Mouse (Mus musculus): ENCODE measurements at regions not wholly inside any gene's neighbourhood (a gene's known extent, or its start where the extent isn't known, plus 50 kb on each side); places are given as distances from the start of the nearest gene placed in this dataset.
A peak's percentile ranks its signal among the peaks of the same experiment; 100 is the strongest.

DNA sequence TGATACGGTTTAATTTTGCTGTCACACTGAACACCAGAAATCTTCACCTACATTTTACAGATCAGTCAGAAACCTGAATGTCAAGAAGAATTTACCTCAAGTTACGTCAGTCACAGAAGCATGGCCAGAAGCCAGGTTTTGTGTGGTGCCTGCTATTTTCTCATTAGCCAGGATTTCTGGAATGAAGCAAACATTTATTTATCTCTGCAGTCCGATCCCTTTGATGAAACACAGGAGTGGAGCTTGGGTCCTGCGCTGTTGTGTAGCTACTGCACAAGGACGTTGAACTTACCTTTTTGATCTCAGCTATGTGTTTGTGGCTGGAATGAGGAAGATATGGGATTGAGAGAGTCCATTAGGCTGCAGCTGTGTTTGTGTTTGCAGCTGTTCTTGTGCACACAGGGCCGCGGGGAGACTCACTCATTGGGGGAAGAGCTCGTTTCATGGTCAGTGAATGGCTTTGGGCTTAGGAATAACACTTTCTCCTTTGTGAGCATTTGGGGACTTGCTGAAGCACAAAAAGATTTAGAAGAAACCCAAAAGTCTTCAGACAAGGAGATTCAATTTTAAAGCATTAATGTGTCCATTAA lies 318.2 kb downstream of the Gpat3 start:
- no peaks in the 10 kb centered on the region for H3K4me1 ChIP-seq (replicated peaks; ENCODE audit: control insufficient read depth, insufficient read depth, low read length)
- no peaks in the 10 kb centered on the region for H3K27me3 ChIP-seq (ENCODE audit: control insufficient read depth, insufficient read depth, low read length)
- H3K4me2 ChIP-seq (replicated peaks; ENCODE audit: low read depth, low read length), result no peak overlapping the region
- H3K27ac ChIP-seq (ENCODE audit: low read depth, low read length), result no peak overlapping the region
- ATAC-seq (ENCODE audit: low FRiP score) (no peak), DNase-seq (ENCODE audit: low spot score) (no peak)
- H3K36me3 ChIP-seq (ENCODE audit: control insufficient read depth, insufficient read depth, low read length), result no peaks in the 10 kb centered on the region
- no peaks in the 10 kb centered on the region for H3K9me3 ChIP-seq (ENCODE audit: control insufficient read depth, low read length)
- no peak overlapping the region for H3K4me3 ChIP-seq (ENCODE audit: low read depth, low read length)
- H3K9ac ChIP-seq (ENCODE audit: low read depth, low read length), result no peak overlapping the region
- 70% methylated on average over 8 of the region's 8 CpGs for WGBS

DNA sequence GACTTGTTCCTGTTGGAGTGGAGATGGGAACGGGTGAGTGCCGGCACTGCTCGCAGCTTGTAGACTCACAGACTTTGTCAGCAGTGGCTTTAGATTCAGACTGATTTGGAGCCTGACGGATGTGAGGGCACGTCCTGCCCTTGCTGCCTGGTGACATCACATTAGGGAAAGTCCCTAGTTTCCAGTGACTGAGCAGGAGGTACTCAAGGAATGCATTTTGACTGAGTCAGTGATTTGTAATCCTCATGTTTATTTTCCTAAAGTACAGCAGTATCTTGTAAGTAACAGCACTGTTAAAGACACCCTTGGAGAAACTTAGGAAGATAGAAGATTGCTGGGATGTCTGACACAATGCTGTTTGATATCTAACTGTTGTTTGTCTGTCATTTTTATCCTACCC lies 317.6 kb downstream of the Gpat3 start:
- DNase-seq (ENCODE audit: low spot score) (no peak), ATAC-seq (ENCODE audit: low FRiP score) (no peak)
- Histone ChIP-seq H3K9ac (ENCODE audit: low read depth, low read length) (no peak overlapping the region), H3K36me3 (ENCODE audit: control insufficient read depth, insufficient read depth, low read length) (no peaks in the 10 kb centered on the region), H3K4me1 (replicated peaks; ENCODE audit: control insufficient read depth, insufficient read depth, low read length) (no peaks in the 10 kb centered on the region), H3K4me3 (ENCODE audit: low read depth, low read length) (no peak overlapping the region), H3K27me3 (ENCODE audit: control insufficient read depth, insufficient read depth, low read length) (no peaks in the 10 kb centered on the region), H3K4me2 (replicated peaks; ENCODE audit: low read depth, low read length) (no peak overlapping the region), H3K9me3 (ENCODE audit: control insufficient read depth, low read length) (no peaks in the 10 kb centered on the region), H3K27ac (ENCODE audit: low read depth, low read length) (no peak overlapping the region)
- 41% methylated on average over 5 of the region's 5 CpGs for WGBS

DNA sequence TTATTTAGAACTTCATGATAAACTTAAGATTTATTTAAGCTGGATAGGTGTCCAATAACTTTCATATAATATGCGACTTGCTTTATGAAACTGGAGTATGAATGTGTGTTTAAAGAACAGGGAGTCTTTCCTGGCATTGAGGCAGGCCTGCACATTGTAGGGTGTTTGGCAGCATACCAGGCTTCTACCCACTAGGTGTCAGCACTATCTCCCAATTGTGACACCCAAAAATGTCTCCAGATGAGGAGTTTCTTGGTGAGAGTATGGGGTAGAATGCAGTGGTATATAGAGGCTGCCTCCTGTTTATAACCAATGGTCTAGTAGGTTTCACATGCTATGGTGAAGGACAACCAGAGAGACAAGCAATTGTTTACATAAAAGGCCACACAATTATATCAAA lies 311.9 kb downstream of the Gpat3 start:
- 65% methylated on average over 1 of the region's 1 CpGs for WGBS
- ATAC-seq (ENCODE audit: low FRiP score), result no peak
- no peaks in the 10 kb centered on the region for H3K9me3 ChIP-seq (ENCODE audit: control insufficient read depth, low read length)
- H3K4me2 ChIP-seq (replicated peaks; ENCODE audit: low read depth, low read length), result no peak overlapping the region
- H3K4me1 ChIP-seq (replicated peaks; ENCODE audit: control insufficient read depth, insufficient read depth, low read length), result no peaks in the 10 kb centered on the region
- H3K9ac ChIP-seq (ENCODE audit: low read depth, low read length), result no peak overlapping the region
- no peak for DNase-seq (ENCODE audit: low spot score)
- H3K27ac ChIP-seq (ENCODE audit: low read depth, low read length), result no peak overlapping the region
- H3K4me3 ChIP-seq (ENCODE audit: low read depth, low read length), result no peak overlapping the region
- no peaks in the 10 kb centered on the region for H3K27me3 ChIP-seq (ENCODE audit: control insufficient read depth, insufficient read depth, low read length)
- no peaks in the 10 kb centered on the region for H3K36me3 ChIP-seq (ENCODE audit: control insufficient read depth, insufficient read depth, low read length)

DNA sequence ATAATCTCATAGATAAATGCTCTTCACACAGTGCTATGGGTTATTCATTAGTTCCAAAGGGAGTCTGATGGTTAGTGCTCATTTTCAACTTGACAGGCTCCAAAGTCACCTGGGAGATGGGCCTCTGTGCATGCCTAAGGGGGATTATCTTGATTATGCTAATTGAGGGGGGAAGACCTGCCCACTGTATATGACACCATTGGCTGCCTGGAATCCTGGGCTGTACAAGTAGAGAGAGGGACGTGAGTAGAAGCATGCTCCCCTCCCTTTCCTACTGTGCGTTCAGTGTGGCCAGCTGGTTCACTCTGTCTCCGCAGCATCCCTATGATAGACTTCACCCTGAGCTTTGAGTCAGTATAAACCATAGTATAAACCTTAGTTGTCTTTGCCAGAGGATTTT lies 300.8 kb downstream of the Gpat3 start:
- 79% methylated on average over 3 of the region's 3 CpGs for WGBS
- H3K4me3 ChIP-seq (ENCODE audit: low read depth, low read length), result no peak overlapping the region
- H3K9ac ChIP-seq (ENCODE audit: low read depth, low read length), result no peak overlapping the region
- DNase-seq (ENCODE audit: low spot score) (no peak), ATAC-seq (ENCODE audit: low FRiP score) (no peak)
- H3K4me2 ChIP-seq (replicated peaks; ENCODE audit: low read depth, low read length), result no peak overlapping the region
- no peaks in the 10 kb centered on the region for H3K4me1 ChIP-seq (replicated peaks; ENCODE audit: control insufficient read depth, insufficient read depth, low read length)
- no peaks in the 10 kb centered on the region for H3K27me3 ChIP-seq (ENCODE audit: control insufficient read depth, insufficient read depth, low read length)
- H3K9me3 ChIP-seq (ENCODE audit: control insufficient read depth, low read length), result no peaks in the 10 kb centered on the region
- H3K27ac ChIP-seq (ENCODE audit: low read depth, low read length), result no peak overlapping the region
- H3K36me3 ChIP-seq (ENCODE audit: control insufficient read depth, insufficient read depth, low read length), result no peaks in the 10 kb centered on the region

DNA sequence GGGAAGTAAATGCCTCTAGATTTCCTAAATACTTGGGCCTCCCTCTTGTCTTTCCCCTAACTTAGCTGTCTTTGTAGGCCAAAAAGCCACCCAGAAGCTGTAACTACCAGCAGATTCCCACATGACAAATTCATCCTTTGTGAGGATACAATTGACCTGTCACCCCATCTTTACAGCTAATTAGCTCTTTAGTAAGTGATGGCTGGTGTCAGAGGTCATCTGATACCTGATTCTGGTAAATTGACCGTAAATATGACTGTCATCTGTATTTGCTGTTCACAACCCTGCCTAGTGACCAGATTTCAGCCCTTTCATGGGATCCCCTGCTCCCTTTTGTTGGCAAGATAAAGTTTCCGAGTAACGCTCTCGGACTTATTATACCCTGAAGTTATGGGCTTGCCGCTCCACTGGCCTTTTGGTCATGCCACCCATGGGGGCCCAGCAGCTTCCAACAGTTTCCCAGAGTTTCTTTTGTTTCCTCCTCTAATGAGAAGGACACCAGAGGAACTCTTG lies 279.5 kb downstream of the Gpat3 start:
- Histone ChIP-seq H3K27ac (ENCODE audit: low read depth, low read length) (no peak overlapping the region), H3K4me3 (ENCODE audit: low read depth, low read length) (no peak overlapping the region), H3K9me3 (ENCODE audit: control insufficient read depth, low read length) (no peaks in the 10 kb centered on the region), H3K4me2 (replicated peaks; ENCODE audit: low read depth, low read length) (no peak overlapping the region), H3K27me3 (ENCODE audit: control insufficient read depth, insufficient read depth, low read length) (peaks cover 56% of the 10 kb centered on the region), H3K36me3 (ENCODE audit: control insufficient read depth, insufficient read depth, low read length) (no peaks in the 10 kb centered on the region), H3K9ac (ENCODE audit: low read depth, low read length) (no peak overlapping the region), H3K4me1 (replicated peaks; ENCODE audit: control insufficient read depth, insufficient read depth, low read length) (no peaks in the 10 kb centered on the region)
- ATAC-seq (ENCODE audit: low FRiP score) (peak; percentile 38; the same call in 1 of the 2 replicates), DNase-seq (ENCODE audit: low spot score) (peak; percentile 49)
- 25% methylated on average over 5 of the region's 5 CpGs for WGBS

DNA sequence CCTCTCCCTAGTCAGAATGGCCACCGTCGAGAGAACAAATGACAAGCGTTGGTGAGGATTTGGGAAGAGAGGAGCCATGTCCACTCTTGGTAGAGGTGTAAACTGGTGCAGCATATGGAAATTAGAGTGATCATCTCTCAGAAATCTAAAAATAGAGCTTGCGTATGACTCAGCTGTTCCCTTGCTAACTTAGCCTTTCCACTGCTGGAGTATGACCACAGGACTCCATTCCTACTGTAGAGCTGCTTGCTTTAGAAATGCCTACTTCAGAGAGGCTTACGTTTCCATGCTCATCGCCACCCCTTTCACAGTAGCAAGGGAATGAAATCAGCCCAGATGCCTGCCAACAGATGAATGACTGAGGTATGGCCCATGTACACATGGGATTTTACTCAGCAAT lies 277.4 kb downstream of the Gpat3 start:
- DNase-seq (ENCODE audit: low spot score) (no peak), ATAC-seq (ENCODE audit: low FRiP score) (no peak)
- no peak overlapping the region for H3K27ac ChIP-seq (ENCODE audit: low read depth, low read length)
- no peak overlapping the region for H3K4me3 ChIP-seq (ENCODE audit: low read depth, low read length)
- no peaks in the 10 kb centered on the region for H3K36me3 ChIP-seq (ENCODE audit: control insufficient read depth, insufficient read depth, low read length)
- H3K9me3 ChIP-seq (ENCODE audit: control insufficient read depth, low read length), result no peaks in the 10 kb centered on the region
- no peak overlapping the region for H3K9ac ChIP-seq (ENCODE audit: low read depth, low read length)
- no peaks in the 10 kb centered on the region for H3K4me1 ChIP-seq (replicated peaks; ENCODE audit: control insufficient read depth, insufficient read depth, low read length)
- no peak overlapping the region for H3K4me2 ChIP-seq (replicated peaks; ENCODE audit: low read depth, low read length)
- H3K27me3 ChIP-seq (ENCODE audit: control insufficient read depth, insufficient read depth, low read length), result peaks cover 49% of the 10 kb centered on the region
- WGBS, result 91% methylated on average over 6 of the region's 6 CpGs

DNA sequence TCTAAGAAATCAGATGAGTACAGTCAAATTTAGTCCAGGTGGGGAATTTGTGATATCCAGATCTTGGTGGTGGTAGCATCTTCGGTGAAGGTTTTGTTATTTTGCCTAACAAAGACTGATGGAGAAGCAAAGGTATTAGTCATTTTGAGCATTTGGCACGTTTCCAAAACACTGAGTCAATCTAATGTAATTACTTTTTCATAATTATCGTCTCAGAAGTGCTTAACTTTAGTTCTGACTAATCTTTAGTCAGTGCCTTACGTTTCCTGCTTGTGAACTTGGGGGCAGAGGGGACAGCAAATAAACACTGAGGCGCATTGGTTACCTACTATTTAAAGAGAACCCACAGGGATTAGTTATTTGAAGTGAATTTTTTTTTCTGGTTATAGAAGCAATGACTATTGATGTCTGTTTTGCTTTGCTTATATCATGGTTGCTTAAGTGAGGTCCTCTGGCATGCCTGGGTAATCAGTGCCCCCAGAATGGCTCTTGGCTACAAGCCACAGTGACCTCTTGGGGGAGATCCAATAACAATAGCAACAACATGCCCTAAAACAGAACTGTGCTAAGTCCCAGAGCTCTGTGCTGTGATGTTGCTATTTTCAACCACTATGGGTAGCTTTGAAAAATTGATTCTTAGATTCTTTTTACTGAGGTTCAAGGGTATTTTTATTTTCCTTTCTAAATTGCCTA lies 275.1 kb downstream of the Gpat3 start:
- no peaks in the 10 kb centered on the region for H3K4me1 ChIP-seq (replicated peaks; ENCODE audit: control insufficient read depth, insufficient read depth, low read length)
- H3K27me3 ChIP-seq (ENCODE audit: control insufficient read depth, insufficient read depth, low read length), result peaks cover 39% of the 10 kb centered on the region

DNA sequence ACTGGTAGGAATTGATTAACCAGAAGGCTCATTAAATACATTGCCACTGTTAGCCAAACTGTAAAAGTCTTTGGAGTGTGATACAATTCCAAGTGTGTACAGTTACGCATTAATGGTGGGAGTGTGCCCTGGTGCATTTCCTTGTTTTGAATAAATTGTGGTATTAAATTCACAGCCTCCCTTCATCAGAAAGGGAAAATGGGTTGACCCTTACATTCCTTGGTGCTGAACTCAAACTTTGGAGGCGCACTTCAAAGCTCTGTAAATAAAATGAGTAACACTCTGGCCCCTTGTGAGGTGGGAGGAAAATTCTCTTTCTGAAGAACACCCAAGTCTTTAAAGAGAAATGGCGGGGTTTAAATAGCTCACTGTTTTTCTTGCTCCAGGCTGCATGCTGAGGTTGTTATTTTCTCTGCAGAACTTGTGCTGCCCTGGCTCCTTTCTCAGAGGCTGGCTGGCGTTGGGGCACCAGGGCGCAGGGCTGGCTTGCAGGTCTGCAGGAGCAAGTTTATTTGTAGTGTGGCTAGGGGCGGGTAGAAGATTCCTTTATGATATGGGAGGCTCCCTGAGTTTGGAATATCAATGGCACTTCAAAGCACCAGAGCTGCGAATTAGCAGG lies 266.7 kb downstream of the Gpat3 start:
- no peaks in the 10 kb centered on the region for H3K4me1 ChIP-seq (replicated peaks; ENCODE audit: control insufficient read depth, insufficient read depth, low read length)
- WGBS, result 47% methylated on average over 7 of the region's 7 CpGs
- ATAC-seq (ENCODE audit: low FRiP score) (no peak), DNase-seq (ENCODE audit: low spot score) (no peak)
- peaks cover 7% of the 10 kb centered on the region; the same call in 1 of the 2 replicates for H3K27me3 ChIP-seq (ENCODE audit: control insufficient read depth, insufficient read depth, low read length)
- no peak overlapping the region for H3K27ac ChIP-seq (ENCODE audit: low read depth, low read length)
- H3K9me3 ChIP-seq (ENCODE audit: control insufficient read depth, low read length), result no peaks in the 10 kb centered on the region
- H3K4me2 ChIP-seq (replicated peaks; ENCODE audit: low read depth, low read length), result no peak overlapping the region
- H3K9ac ChIP-seq (ENCODE audit: low read depth, low read length), result no peak overlapping the region
- no peak overlapping the region for H3K4me3 ChIP-seq (ENCODE audit: low read depth, low read length)
- no peaks in the 10 kb centered on the region for H3K36me3 ChIP-seq (ENCODE audit: control insufficient read depth, insufficient read depth, low read length)

More for the DNA sequence above, 275.1 kb downstream of the Gpat3 start:
- DNase-seq (ENCODE audit: low spot score) (no peak), ATAC-seq (ENCODE audit: low FRiP score) (no peak)
- H3K4me3 ChIP-seq (ENCODE audit: low read depth, low read length), result no peak overlapping the region
- H3K36me3 ChIP-seq (ENCODE audit: control insufficient read depth, insufficient read depth, low read length), result no peaks in the 10 kb centered on the region
- H3K9ac ChIP-seq (ENCODE audit: low read depth, low read length), result no peak overlapping the region
- no peak overlapping the region for H3K27ac ChIP-seq (ENCODE audit: low read depth, low read length)
- WGBS, result 72% methylated on average over 5 of the region's 5 CpGs
- no peak overlapping the region for H3K4me2 ChIP-seq (replicated peaks; ENCODE audit: low read depth, low read length)
- no peaks in the 10 kb centered on the region for H3K9me3 ChIP-seq (ENCODE audit: control insufficient read depth, low read length)

DNA sequence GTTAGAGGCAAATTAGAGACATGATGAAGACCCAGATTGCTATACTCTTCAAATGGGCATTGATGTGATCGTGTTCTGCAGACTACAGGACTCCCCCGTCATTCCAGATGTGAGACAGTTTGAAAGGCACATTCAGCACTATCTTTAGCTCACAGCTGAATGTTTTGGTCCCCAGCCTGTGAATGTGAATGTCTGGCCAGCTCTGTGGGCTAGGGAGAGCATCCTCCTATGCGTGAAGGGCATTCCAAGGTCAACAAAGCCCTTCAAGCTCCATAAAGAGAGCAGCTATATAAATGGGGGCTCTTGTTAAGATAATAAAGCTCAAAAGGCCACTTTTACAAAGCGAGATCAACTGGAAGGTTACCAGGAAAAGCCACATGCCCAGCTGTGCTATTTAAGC lies 266.1 kb downstream of the Gpat3 start:
- Histone ChIP-seq H3K9me3 (ENCODE audit: control insufficient read depth, low read length) (no peaks in the 10 kb centered on the region), H3K4me1 (replicated peaks; ENCODE audit: control insufficient read depth, insufficient read depth, low read length) (no peaks in the 10 kb centered on the region), H3K27me3 (ENCODE audit: control insufficient read depth, insufficient read depth, low read length) (peaks cover 7% of the 10 kb centered on the region; the same call in 1 of the 2 replicates), H3K4me3 (ENCODE audit: low read depth, low read length) (no peak overlapping the region), H3K27ac (ENCODE audit: low read depth, low read length) (no peak overlapping the region), H3K4me2 (replicated peaks; ENCODE audit: low read depth, low read length) (no peak overlapping the region), H3K9ac (ENCODE audit: low read depth, low read length) (no peak overlapping the region), H3K36me3 (ENCODE audit: control insufficient read depth, insufficient read depth, low read length) (no peaks in the 10 kb centered on the region)
- 49% methylated on average over 4 of the region's 4 CpGs for WGBS
- ATAC-seq (ENCODE audit: low FRiP score) (no peak), DNase-seq (ENCODE audit: low spot score) (no peak)

Data from hindbrain, embryonic 11.5 days (tissue).